Mouse (Mus musculus) heart, postnatal 0 days (tissue): ENCODE data around the gene Serpini1. TPM values are rescaled to one million over a fixed set of nuclear protein-coding genes. Genes with fewer than 3 reads are reported as not detected.

ENCODE experiments used
- ATAC-seq: fragments of 200-750 bp; cut with Nextera tagmentation; 2 replicates; pipeline ENCODE4 v1.8.0; 2017; ENCODE audit warnings: low read depth, moderate number of reproducible peaks, moderate library complexity; ENCODE audit not compliant: insufficient read depth
- DNase-seq: peaks from one replicate; pipeline ENCODE4 v3.0.0-alpha.2; 2016; ENCODE audit warnings: low spot score
- H3K27ac ChIP-seq: fragments of 300-500 bp; sonication (generic); 2 replicates; pipeline ENCODE4 v1.5.1; 2014; ENCODE audit warnings: low read depth, mild to moderate bottlenecking
- H3K27me3 ChIP-seq: fragments of 300-500 bp; sonication (generic); 2 replicates; pipeline ENCODE4 v1.6.1; 2014; ENCODE audit warnings: low read length, mixed read lengths; ENCODE audit not compliant: control insufficient read depth, insufficient read depth
- H3K36me3 ChIP-seq: fragments of 300-500 bp; sonication (generic); replicated peaks from 2 replicates; pipeline ENCODE4 v1.6.1; 2014; ENCODE audit warnings: low read length, mixed read lengths; ENCODE audit not compliant: control insufficient read depth, insufficient read depth
- H3K4me1 ChIP-seq: fragments of 300-500 bp; sonication (generic); 2 replicates; pipeline ENCODE4 v1.6.1; 2014; ENCODE audit warnings: antibody characterized with exemption; ENCODE audit not compliant: control insufficient read depth, insufficient read depth
- H3K4me2 ChIP-seq: fragments of 300-500 bp; sonication (generic); 2 replicates; pipeline ENCODE4 v1.6.1; 2014; ENCODE audit warnings: low read depth, mild to moderate bottlenecking, low read length, moderate library complexity
- H3K4me3 ChIP-seq: fragments of 300-500 bp; sonication (generic); 2 replicates; pipeline ENCODE4 v1.5.1; 2014; ENCODE audit warnings: low read depth, low read length
- H3K9ac ChIP-seq: fragments of 300-500 bp; sonication (generic); replicated peaks from 2 replicates; pipeline ENCODE4 v1.6.1; 2014; ENCODE audit warnings: low read depth, low read length, mixed read lengths
- H3K9me3 ChIP-seq: fragments of 300-500 bp; sonication (generic); replicated peaks from 2 replicates; pipeline ENCODE4 v1.6.1; 2016; ENCODE audit warnings: low read length; ENCODE audit not compliant: control insufficient read depth
- CTCF ChIP-seq: IDR thresholded peaks from 2 replicates; pipeline ENCODE4 v1.5.1; 2016; ENCODE audit warnings: antibody characterized with exemption, control low read depth, low read depth
- EP300 ChIP-seq: IDR thresholded peaks from 2 replicates; pipeline ENCODE4 v1.6.1; 2016; ENCODE audit warnings: antibody characterized with exemption, low read depth
- WGBS: fragments of 180-500 bp; shearing (Covaris S2); extraction: QIAGEN DNeasy Blood & Tissue Kit; methylation state at CpG from one replicate; pipeline ENCODE4 v1.1.7; 2014; 5-methylcytosine and 5-hydroxymethylcytosine counted together
- polyA plus RNA-seq: library from polyadenylated mRNA; unstranded; fragments of >200 nt; fragmentation: Nextera tagmentation; extraction: Ambion mirVana; gene quantifications from 2 replicates; pipeline ENCODE4 v1.2.1, GENCODE M21; 2015
- total RNA-seq: library from RNA; depleted of rRNA; stranded (reverse); fragments of >200 nt; gene quantifications from 2 replicates; pipeline ENCODE4 v1.2.3, GENCODE M21; 2014; ENCODE audit warnings: low replicate concordance; rRNA removed

The Serpini1 gene
- total RNA-seq (1.8 and 7.5 TPM in 2 replicates), polyA plus RNA-seq (3.7 and 3.8 TPM in 2 replicates)

GRCm38 (mm10) chr3:75557292-75557691 lies at the start of gene Serpini1:
Gene Serpini1, plus strand, starts transcription at chr3:75557547.
- no peak for TF ChIP-seq CTCF
- TF ChIP-seq EP300, result no peak
- DNase-seq (peak; percentile 88), ATAC-seq (peak; percentile 89)
- Histone ChIP-seq H3K4me3 (peak within 1 kb of the TSS; percentile 71), H3K9ac (peak within 1 kb of the TSS; percentile 82), H3K27ac (peak within 1 kb of the TSS; percentile 77), H3K27me3 (no peaks in the 10 kb centered on the region), H3K9me3 (no peaks in the 10 kb centered on the region), H3K36me3 (no peaks in the 10 kb centered on the region), H3K4me1 (no peaks in the 10 kb centered on the region; the same call in 1 of the 2 replicates), H3K4me2 (peak within 1 kb of the TSS; percentile 76)
- WGBS, result 1% methylated on average over 19 of the region's 19 CpGs

DNA sequence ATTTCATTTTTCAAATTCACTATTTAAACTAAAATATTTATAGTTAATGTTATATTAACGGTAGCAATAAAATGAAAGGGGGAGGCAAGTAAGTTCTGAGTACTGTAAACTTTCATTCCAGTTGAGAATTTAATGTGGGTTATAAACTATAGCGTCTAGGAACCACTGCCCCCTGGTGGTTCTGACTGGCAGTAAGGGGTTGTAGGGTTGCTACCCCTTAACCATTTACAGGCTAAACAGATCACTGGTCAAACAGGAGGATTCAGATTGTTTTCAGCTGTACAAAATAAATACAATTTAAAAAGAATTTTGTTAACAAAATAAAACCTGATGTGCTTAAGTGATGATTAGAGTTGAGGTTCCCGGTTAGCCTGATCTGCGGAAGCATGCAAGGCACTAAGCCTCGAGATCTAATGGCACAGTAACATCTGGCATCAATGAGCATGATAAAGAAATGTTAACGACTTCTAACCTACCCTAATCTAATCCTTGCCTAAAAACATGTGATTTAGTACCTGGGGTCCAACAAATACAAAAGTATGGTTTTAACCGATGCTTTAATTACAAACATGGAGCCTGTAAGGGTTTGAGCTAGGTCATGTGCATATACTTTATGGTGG lies 39.6 kb upstream of the Serpini1 start:
- Histone ChIP-seq H3K9ac (no peak overlapping the region), H3K4me3 (no peak overlapping the region), H3K36me3 (peaks cover 29% of the 10 kb centered on the region), H3K27me3 (no peaks in the 10 kb centered on the region), H3K27ac (no peak overlapping the region), H3K4me2 (no peak overlapping the region), H3K9me3 (no peaks in the 10 kb centered on the region), H3K4me1 (0 out of 2 replicates have a peak, but pooled peaks cover 1% of the 10 kb centered on the region)
- TF ChIP-seq EP300 (no peak), CTCF (peak; percentile 70)
- ATAC-seq (no peak), DNase-seq (no peak)
- 75% methylated on average over 7 of the region's 7 CpGs for WGBS

GRCm38 (mm10) chr3:75521314-75521713 lies 36.0 kb upstream of the Serpini1 start:
- TF ChIP-seq CTCF, result no peak
- Histone ChIP-seq H3K9ac (no peak overlapping the region), H3K27me3 (no peaks in the 10 kb centered on the region), H3K9me3 (no peaks in the 10 kb centered on the region), H3K36me3 (peaks cover 35% of the 10 kb centered on the region), H3K4me3 (no peak overlapping the region), H3K27ac (no peak overlapping the region), H3K4me2 (no peak overlapping the region), H3K4me1 (0 out of 2 replicates have a peak, but pooled peaks cover 3% of the 10 kb centered on the region)
- WGBS, result 78% methylated on average over 2 of the region's 2 CpGs
- no peak for DNase-seq
- ATAC-seq, result no peak

GRCm38 (mm10) chr3:75522527-75522926 lies 34.8 kb upstream of the Serpini1 start:
- WGBS, result 71% methylated on average over 1 of the region's 1 CpGs
- no peaks in the 10 kb centered on the region for H3K27me3 ChIP-seq
- no peaks in the 10 kb centered on the region for H3K9me3 ChIP-seq
- DNase-seq (no peak), ATAC-seq (no peak)
- no peak overlapping the region for H3K4me2 ChIP-seq
- H3K36me3 ChIP-seq, result peaks cover 47% of the 10 kb centered on the region
- no peak for TF ChIP-seq CTCF
- no peak for TF ChIP-seq EP300
- H3K9ac ChIP-seq, result no peak overlapping the region
- no peak overlapping the region for H3K4me3 ChIP-seq
- no peak overlapping the region for H3K27ac ChIP-seq
- H3K4me1 ChIP-seq, result 0 out of 2 replicates have a peak, but pooled peaks cover 3% of the 10 kb centered on the region

GRCm38 (mm10) chr3:75531074-75531473 lies 26.3 kb upstream of the Serpini1 start:
- H3K27ac ChIP-seq, result no peak overlapping the region
- H3K9ac ChIP-seq, result no peak overlapping the region
- DNase-seq, result no peak
- H3K4me2 ChIP-seq, result no peak overlapping the region
- no peak for TF ChIP-seq EP300
- TF ChIP-seq CTCF, result no peak
- WGBS, result 86% methylated on average over 3 of the region's 3 CpGs
- peaks cover 28% of the 10 kb centered on the region for H3K36me3 ChIP-seq
- no peaks in the 10 kb centered on the region for H3K9me3 ChIP-seq
- H3K4me1 ChIP-seq, result 0 out of 2 replicates have a peak, but pooled peaks cover 3% of the 10 kb centered on the region
- ATAC-seq, result no peak
- no peak overlapping the region for H3K4me3 ChIP-seq
- no peaks in the 10 kb centered on the region for H3K27me3 ChIP-seq
